Mouse (Mus musculus) natural killer cell, adult 2 months (primary cell): ENCODE measurements around the gene Slx4ip.
"Not testable (repeated sequence)": the region's sequence is repeated elsewhere in the genome, so short reads cannot be mapped to it uniquely, and the experiment has no call there.

Experiments
- DNase-seq, 2 experiments: peaks; one replicate each; pipeline ENCODE4 v3.0.0; 2022; ENCODE audit warnings: low spot score in 2 of 2

Slx4ip gene

DNA sequence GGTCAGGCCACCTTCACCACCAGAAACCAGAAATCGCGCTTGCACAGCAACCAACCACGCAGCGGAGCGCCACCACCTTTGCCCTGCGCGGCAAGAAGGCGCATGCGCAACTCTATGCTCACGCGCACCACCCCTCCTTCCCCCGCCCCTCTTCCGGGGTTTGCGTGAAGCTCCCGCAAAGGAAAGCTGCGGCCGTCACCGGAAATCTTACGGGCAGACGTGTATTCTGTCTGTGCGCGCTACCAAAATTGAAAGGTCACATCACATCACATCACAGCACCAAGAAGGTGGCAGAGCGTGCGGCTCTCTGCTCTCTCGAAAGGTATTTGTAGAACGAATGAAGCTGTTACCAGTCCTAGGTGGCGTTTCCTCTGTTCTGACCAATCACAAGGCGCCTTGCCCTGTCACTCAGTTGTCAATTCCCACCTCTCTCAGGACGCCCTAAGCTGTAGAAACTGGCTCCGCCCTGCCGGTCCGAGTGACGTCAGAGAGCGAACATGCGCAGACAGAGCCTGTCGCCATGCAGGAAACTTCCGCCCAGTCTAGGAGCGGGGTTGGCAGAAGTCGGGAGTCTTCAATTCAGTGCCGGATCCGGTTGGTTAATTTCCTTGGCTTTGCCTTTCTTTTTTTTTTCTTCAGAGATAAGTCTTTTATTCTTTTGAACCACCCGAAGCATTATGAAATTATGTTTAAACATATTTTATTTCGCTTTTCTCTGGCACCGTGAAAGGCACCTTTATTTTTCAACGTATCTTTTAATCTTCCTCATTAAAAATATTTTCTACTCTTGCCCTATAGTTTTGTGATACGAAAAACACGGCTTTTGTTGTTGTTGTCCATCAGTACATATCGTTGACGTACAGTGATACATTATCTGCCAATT is at the start of gene Slx4ip, which contains the start of the genes AL731706.1 and Mkks:
Slx4ip (plus strand) TSS at position 151 of the 883 bp plus-strand sequence.
AL731706.1 (minus strand) TSS at position 322 of the 883 bp plus-strand sequence.
Mkks (minus strand) TSS at position 322 of the 883 bp plus-strand sequence.
- peak; percentile 100 for DNase-seq

DNA sequence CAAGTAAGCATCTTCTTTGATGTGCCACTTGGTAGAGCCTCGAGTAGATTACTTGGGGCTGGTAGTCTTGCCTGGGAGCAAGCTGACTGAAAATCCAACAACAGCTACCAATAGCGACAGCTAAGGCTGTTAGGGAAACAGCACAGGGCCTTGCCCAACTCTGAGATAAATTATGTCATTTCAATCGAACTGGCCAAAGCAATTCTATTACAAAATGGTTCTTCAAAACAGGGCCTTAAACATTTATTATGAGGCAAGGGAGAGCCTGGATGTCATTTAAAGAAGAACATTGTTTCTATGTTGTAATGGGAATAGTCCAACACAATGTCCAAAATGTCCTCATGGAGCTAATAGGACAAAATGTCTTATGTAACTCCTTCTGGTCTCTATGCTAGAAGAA is 40.7 kb upstream of the Slx4ip start:
- no peak for DNase-seq

DNA sequence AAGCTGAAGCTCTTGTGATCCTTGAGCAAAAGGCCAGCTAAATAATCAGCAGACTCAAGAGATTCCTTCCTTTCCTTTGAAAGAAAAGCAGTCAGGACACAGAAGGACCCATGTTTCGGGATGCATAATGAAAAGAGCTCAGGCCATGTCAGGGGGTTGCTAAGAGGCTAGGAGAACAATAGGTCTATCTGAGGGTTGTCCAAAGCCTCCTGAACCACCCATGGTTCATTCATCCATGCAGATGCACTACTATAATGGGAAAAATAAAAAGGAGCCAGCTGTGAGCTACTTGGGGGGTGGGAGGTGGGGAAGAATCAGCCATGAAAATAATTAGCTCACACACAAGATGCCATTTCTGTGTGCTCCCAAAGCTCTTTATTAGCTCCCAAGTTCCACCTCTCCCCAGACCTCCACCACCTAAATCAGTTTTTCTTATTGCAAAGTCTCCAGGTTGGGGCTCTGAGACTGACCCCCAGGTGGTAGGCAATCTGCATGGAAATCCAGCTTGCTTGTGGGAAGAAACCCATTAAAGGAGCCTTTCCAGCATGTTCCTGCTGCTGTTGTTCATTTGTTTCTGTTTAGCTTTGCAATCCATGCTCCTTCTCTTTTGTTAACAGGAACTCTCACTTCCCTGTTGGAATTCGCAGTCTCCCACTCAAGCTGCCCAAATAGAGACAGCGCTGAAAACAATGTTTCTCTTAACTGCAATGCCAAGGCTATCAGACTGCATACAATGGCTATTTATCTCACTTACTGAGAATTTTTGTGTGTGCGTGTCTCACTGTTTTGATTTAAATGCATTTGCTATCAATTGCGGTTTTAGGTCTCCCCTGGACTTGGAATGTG is 36.3 kb upstream of the Slx4ip start:
- DNase-seq, result no peak

DNA sequence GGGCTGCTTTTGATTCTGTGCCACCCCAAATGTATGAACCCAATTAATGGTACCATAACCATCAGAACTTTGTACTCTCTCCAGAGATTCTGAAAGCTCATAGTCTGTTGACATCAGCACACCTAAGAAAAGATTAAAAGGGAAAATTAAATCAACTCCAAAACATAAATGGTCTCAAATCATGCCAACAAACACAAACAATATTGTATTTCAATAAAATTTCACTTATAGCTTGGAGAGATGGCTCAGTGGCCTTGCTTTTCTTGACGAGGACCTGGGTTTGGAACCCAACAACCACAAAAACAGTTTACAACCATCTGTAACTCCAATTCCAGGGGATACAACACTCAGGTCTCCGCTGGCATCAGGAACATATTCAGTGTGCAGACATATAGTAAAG is 5.4 kb upstream of the Slx4ip start, which contains the start of gene AL731706.2:
AL731706.2 (minus strand) TSS at position 101 of the 400 bp plus-strand sequence.
- DNase-seq, result no peak

DNA sequence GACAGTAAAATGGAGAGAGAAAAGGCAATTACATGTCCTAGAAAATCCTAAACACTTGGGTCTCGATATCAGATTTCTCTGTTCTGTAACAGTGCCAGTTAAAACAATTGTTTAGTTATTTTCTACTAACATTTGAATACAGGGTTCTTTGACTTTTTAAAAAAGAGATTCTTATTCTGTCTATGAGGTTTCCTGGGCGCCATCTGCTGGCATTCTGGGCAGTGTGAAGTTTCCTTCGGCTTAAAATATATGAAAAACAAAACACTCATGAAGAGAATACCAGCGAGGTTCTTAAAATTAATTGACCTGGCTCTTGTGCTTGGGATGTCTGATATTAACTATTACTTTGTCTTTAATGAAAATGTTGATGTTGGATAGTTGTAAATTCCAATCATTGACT is 4.2 kb upstream of the Slx4ip start:
- DNase-seq, result no peak

DNA sequence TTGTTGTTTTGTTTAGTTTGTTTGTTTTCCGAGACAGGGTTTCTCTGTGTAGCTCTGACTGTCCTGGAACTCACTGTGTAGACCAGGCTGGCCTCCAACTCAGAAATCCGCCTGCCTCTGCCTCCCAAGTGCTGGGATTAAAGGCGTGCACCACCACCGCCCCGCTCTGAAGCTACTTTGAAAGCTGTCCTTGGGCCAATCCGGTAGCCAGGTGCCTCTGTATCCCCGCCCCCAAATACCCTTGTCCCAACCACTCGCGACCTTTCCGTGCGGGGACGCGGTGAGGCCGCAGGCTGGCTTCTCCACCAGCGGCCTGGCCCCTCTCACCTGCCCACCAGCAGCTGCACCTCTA is 326 bp upstream of the Slx4ip start:
- not testable (repeated sequence) for DNase-seq

DNA sequence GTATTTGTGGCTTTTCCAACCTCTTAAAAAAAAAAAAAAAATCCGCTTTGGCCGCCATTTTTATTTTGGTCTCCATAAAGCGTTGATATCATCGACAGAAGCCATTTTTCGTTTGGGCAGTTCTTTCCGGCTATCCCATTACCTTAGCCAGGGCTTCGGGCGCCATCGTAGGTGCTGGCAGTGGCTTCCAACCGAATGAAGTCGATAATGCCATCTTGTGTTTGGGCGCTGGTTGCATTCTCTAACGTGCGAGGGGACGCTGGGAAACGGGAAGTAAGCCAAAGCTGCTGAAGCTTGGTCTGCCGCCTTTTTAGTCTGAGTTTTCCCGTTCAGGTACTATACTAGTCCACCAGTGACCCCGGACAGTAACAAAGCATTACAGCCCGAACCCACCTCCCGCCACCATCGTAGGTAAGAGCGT is 943 bp downstream of the Slx4ip start:
- DNase-seq, result peak; percentile 95 to 96

DNA sequence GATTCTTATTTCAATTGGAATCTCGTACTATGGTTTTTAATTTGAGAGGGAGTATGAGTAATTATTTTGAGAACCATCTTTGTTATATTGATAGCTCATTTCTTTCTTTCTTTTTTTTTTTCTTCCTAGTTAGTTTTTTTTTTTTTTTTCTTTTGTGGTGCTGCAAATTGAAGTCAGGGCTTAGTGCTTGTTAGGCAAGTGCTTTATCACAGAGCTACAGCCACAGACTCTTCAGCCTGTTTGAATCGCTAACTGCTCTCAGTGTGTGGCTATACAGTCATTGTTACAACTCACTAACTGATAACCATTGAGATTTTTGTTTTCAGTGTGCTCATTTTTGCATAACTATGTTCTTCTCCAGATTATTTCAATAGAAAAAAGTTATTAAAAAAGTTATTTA is 3.5 kb downstream of the Slx4ip start:
- DNase-seq, result no peak

DNA sequence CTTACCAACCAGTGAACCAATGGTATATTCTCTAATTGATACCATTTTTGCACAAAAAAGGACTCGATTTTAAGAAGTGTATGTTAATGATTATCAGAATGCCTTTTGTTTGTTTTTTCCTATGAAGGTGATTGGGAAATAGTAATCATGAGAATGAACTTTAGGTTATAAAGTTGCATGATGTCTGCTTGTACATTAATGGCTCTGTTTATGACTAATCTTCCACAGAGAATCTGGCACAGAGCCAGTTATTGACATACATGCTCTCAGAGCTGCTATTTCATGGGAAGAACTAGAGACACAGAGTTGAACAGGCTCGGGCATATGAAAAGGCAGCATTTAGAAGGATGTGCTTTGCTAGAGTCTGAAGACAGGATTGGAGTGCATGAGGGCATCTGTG is 5.1 kb downstream of the Slx4ip start:
- no peak for DNase-seq

DNA sequence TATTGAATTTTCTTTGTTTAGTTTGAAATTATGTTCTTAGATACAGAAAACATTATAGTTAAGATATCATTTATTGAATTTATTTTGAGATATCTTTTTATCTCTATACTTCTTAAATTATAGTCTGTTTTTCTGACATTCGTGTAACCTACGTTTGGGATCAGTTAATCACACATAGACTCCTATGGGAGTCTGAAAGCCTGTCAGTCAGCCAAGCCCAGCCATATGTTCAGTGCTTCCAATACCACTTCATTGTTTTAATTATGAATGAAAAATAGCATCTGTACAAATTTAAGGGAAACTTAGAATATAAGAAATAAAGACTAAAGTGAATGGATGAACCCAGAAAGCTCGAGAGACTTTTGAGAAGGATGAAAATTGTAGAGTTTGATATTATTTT is 17.6 kb downstream of the Slx4ip start:
- no peak for DNase-seq

DNA sequence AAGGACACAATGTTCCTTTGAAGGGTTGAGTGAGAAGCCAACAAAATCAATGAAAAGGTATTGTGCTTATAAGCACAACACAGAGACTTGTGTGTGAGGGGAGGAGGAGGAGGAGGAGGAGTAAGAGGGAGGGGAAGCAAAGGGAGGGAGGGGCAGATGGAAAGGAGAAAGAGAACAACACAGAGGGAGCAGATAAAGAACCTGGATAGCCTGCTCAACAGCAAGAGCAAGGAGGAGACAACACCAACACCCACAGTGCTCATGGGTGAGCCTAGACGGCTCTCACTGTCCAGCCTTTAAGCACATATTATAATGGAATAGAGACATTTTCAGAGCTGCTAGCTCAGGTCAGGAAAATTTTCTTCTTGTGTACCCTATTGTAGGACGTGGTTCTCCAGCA is 18.3 kb downstream of the Slx4ip start:
- DNase-seq, result no peak

DNA sequence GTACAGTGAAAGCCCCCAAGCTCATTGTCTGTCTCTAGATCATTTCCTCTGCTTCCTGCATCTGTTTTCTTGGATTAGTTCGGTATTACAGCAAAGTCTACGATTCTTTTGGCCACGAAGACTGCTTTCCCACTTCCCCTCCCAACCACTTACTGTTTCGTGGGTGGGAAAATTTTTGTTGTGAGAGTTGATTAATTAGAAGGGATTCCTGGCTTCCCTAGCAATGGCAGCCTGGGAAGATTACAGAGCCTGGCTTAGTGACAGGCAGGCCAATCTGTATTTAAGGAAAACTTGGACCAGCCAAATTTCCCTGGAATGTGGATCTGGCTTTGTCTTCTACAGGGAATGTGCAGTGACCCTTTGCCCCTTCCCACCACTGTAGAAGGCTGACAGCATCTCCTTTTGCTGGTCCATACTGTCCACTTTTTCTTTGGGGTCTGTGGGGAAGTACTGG is 21.0 kb downstream of the Slx4ip start:
- no peak for DNase-seq

DNA sequence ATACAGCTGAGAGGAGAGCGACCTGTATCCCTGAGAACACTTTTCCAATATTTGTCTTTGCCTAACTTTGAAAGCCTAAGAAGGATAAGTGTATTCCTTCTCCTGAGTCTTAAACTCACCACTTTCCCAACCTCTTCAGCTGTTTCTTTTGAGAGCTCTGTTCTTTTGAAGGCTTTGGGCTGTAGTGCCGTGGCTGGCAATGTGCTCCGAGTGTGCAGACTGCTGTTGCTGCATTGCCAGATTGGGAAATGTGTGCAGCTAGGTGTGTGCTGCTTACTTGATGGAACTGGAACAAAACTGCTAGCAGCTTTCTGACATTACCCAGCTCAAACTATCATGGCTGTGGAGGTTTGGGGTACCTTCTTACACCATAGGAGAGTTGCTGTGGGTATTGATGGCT is 22.0 kb downstream of the Slx4ip start:
- DNase-seq, result no peak

DNA sequence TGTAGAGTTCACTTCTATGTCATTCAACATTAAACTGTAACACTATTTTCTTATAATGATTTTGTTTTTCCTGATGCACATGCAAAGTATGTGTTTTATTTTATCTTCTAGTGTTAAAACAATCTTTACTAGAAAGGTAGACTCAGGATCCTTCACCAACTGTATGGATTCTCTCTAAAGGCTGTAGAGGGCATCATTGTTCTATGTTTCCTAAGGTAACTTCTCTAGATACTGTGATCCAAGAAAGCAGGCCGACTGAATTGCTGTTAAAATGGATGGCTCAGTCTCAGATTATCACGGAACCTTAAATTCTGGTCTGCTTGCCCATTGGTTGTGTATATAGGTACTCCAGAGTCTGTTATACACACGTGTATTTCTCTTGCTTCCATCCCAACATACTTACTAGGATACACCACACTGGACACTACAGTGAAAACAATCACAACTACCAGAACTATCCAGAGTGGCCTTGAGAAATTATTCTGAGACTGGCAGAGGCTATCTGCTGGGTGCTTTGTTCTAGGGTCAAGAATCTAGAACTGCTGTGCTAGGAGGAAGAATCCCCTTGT is 23.4 kb downstream of the Slx4ip start:
- no peak for DNase-seq

DNA sequence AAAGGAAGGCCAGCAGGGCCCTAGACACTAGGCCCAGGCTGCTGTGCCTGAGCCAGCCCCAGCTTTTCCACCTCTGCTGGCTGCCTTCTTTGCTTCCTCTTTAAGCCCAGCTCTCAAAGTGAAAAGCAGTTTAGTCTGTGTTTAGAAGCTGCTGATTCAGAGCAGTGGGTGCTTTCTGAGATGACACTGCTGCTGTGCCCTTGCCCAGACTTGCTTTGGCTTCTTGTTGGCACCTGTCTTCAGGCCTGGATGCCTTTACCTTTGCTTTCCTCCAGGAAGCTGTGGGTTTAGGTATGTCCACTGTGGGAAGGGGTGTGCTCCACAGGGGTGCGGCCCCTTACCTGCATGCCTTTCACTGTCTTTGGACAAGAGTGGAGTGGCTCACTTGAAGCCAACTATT is 28.4 kb downstream of the Slx4ip start:
- no peak for DNase-seq

DNA sequence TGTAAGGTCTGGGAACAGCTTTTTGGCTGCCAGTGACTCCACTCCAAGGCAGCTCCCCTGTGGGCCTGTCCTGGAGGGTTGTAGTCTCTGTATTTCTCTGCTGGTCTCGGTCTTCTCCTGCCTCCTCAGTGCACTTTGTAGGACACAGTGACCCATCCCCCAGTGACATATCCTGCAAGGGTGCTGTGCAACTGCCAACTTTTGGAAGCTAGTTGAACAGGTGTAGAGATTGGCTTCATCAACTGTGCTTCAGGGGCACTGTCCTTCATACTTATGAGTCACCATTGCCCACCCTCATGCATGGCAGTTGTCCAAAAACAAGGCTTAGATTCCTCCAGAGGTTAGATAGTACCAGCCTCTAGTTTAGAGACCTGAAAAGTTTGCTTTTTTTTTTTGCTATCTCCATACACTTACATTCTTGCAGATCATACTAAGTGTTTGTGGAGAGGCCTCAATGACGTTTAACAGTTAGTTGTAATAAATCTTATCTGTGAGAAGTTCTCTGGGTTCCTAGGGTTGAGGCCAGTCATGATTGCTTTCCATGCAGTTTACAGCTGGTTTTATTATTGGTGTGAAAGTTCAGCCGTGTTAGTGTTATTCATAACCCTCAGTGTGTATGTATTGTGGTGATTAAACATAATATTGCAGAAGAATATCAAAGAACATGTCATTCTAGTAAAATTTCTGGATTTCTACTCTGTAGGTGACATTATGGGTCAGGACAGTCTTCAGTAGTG is 29.4 kb downstream of the Slx4ip start:
- DNase-seq, result no peak

DNA sequence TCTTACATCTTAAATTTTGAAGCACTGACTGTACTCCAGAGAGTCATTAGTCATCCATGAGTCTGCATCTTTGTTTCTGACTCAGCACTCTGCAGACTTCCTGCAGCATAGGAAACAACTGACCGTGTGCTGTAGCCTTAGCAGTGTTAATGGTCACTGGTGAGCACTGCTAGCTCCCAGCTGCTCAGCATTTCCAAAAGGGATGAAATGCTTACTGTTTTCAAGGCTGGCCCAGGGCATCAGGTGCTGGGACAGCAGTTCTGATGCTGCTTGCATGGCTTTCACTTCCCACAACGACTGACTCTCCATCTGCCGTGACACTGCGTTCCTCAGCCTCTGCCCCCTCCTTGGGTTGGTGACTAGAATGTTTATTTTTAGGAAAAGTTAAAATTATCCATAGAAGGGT is 30.0 kb downstream of the Slx4ip start:
- DNase-seq, result no peak

DNA sequence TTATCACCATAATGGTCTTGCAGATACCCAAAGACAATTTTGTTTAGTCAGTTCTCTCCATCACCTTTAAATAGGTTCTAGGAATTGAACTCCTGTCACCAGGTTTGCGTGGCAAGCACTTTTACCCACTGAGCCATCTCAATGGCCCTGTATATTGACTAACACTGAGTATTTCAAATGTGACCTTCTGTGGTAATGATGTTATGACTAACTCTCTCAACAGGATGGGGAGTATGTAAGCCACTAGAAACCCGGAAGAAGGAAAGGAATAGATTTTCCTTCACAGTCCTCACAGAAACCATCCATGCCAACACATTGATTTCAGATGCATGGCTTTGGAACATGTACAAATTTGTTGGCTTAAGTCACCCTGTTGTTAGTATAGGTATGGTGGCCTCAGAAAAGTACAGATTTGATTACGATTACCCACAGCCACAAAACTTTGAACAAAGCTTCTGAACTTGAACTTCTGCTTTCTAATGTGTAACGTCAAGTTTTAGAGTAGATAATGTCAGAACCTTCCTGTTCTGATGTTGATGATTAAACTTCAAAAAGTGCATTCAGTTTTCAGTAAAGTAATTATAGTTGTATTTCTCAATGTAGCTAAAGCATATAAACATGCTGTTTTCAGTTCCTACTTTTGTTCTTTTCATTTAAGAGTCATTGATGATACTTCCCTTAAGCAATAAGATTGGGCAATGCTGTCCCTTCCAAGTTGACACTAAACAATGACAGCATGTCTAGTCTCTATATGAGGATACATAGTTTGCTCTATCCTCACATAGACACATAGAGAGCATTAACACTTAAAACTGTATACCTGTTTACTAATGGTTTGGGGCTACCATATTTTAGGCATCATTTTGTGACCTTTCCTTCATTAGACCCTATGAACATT is 45.6 kb downstream of the Slx4ip start:
- DNase-seq, result no peak

DNA sequence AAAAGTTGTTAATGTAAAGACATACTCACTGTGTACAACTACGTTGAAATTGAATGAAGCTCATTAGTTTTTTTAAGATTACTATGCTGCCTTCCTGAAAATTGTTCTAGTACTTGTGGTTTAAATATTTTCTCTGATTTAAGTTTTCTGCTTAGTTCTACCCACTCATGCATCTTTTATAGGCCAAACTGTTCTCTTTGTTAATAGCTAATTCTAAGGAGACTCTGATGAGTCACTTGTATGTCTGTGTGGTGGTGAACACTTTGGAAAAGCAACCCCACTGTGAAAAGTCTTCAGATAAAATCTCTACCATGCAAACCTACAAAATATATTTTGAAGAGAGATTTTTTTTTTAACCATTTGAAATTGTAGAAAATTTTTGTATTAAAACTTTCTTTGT is 47.2 kb downstream of the Slx4ip start:
- DNase-seq, result no peak

DNA sequence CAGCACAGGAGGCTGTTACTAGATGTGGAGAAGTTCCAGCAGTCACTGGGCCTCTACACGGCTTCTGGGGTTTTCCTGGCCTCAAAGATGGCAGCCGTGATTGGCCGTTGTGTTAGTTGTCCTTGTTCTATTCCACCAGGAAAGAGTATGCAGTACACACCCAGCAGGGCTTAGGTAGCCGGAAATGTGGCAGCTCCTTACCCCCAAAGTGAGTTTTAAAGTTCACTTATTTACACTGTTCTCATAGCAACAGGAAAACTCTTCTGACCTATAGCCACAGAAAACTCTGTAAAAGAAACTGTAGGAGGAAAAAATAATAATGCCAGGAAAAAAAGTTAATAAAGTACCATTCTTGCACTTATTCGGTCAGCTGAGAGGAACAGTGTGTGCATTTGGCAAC is 55.3 kb downstream of the Slx4ip start:
- DNase-seq, result no peak
